Mouse (Mus musculus) cerebral cortex, adult 2 months (tissue): ENCODE measurements around the gene Rhog.

ENCODE experiments used
- WGBS: fragments of 180-500 bp; shearing (Covaris S2); methylation state at CpG from one replicate; pipeline ENCODE4 v1.1.7; 2018; 5-methylcytosine and 5-hydroxymethylcytosine counted together

Rhog gene

DNA sequence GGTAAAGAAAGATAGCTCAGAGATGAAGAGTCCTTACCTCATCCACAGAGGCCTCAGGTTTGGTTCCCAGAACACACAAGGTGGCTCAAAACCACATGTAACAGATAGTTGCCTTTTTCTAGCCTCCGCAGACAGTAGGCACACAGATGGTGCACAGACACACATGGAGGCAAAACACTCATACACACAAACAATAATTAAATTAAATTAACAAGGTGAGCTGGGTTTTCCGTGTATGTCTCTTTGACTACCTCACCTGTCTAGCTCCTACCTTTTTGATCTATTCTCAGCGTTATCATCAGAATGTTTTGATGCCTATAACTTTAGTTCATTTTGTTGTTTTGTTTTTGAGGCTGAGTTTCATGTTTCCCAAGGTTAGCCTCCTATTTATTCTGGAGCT is at the start of gene Rhog:
TSS of gene Rhog (minus strand) at position 101 of the 400 bp plus-strand sequence.
- 94% methylated on average over 3 of the region's 3 CpGs for WGBS

DNA sequence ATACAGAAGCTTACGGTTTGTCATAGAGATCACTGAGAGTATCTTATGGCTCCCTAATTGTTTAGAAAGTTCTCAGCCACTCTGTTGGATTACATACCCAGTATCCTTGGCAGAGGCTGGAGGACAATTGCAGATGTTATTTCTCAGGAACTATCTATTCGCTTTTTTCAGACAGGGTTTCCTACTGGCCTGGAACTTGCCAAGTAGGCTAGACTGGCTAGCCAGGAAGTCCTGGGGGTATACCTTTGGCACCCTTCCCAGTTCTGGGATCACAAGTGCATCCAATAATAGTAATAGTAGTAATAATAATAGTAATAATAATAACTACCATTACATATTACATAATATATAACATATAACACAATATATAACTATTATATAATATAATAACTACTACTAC is 49.7 kb upstream of the Rhog start:
- WGBS, result 67% methylated on average over 2 of the region's 2 CpGs

DNA sequence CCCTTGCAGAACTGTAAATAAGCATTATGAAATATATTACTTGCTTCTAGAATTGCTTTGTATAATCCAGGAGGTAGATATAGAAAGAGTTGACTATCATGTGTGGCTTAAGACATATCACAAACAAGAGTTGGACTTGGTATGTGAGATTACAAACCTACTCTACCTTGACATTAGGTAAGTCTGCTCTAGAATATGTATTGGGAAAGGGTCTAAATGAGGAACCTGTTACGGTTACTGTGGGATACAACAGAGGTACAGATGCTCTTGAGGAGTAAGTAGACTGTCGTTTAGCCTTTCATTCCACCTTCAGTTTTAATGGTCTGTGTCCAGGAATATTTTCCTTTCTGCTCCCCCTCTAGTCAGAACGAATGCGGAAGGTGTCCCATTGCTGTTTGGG is 46.6 kb upstream of the Rhog start:
- 95% methylated on average over 4 of the region's 4 CpGs for WGBS

DNA sequence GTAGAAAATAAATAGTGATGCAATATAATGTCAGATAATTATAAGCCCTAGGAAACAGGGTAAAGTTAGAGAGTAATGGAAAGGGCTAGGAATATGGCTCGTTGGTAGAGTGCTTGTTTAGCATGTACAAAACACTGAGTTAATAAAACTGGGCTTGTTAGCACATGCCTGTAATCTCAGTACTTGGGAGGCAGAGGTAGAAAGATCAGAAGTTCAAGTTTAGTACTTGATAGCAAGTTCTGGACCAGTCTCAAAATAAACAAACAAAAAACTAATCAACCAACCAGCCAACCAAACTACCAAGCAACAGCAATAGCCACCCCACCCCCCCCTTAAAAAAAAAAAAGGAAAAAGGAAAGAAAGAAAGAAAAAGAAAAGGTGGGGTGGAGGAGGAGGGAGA is 44.9 kb upstream of the Rhog start:
- WGBS, result 91% methylated on average over 1 of the region's 1 CpGs

DNA sequence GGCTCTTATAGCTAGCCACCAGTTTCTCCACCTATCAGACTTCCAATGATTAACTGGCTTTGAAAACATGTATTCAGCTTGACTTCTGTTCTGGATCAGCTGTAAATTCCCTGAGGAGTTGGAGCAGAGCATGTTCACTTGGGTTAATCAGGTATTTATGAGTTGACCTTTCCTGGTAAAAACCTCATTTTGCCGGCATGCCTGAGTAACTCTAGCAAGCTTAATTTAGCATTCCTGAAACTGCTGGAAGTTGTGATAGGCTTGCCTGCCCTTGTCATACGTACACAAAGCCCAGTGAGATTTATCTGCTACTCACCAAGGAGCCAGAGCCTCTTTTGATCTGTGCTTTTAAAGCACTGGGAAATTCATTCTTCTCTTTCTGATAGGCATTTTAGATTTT is 37.4 kb upstream of the Rhog start:
- 53% methylated on average over 2 of the region's 2 CpGs for WGBS

DNA sequence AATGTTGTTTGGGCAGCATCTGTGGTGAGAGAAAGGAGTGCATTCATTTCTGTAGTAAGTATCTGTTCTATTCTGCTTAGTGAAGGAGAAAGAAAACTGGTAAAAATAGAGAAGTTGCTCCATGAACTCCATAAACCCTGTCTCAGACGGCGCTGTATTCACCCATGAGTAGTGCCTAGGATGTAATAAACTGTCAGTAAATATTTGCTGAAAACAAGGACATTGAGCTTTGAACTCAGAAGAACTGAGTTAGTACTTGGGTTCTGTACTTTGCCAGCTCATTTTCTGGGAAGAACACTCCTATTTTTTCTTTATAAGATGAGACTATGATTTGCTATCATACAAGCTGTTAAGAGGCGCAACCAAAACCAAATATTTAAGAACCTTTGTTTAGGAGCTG is 36.4 kb upstream of the Rhog start:
- WGBS, result 84% methylated on average over 3 of the region's 3 CpGs

DNA sequence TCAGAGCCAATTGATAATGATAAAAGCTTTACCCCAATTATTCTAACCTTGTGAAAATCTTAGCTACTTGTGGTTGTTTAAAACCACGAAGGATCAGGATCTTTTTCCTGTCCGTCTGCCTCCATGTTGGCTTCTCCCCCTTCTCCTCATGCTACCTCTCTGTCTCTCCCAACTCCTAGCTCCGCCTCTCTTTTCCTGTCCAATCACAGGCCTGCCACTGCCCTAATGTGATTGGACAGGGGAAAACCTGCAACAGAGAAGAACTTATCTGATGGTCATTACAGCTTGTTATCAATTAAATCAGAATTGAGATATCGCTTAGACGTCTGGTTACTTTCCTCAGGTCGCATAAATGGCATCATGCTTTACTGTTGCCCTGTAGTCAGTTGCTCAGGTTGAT is 33.6 kb upstream of the Rhog start:
- WGBS, result 94% methylated on average over 6 of the region's 6 CpGs

DNA sequence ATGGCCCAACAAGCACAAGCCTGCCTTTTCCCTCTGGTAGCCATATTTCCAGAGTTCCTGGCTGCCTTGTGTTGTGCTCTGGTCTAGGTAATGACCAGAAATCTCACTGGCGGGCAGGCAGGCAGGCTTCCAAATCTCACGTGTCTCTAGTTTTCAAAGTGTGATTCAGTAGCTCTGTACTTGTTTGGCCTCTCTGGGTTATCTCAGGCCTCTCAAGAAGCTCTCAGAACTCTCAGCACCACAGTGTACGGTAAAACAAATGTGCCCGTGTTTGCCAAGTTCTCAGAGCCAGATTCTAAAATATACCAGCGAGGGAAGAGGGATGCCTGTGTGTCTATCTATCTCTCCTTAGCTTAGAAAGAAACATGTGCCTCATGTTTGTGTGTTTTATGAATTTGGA is 26.4 kb upstream of the Rhog start:
- 37% methylated on average over 5 of the region's 5 CpGs for WGBS

DNA sequence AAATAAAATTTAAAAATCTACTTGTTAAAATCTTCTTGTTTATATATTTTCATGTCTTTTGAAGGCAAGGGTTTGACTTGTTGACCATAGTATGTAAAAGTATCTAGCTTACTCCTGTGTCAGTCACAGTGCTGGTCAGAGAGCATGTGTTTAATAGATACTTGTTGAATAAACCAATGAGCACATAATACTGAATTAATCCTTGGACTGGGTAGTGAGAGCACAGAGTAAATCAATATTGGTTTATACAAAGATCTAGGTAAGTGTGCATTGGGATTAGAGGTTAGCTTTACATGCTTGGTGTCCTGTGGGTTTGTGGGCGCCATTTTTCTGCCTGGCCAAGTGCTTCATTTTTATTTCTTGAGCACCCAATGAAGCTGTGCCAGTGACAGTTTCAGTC is 25.5 kb upstream of the Rhog start:
- 100% methylated on average over 1 of the region's 1 CpGs for WGBS

DNA sequence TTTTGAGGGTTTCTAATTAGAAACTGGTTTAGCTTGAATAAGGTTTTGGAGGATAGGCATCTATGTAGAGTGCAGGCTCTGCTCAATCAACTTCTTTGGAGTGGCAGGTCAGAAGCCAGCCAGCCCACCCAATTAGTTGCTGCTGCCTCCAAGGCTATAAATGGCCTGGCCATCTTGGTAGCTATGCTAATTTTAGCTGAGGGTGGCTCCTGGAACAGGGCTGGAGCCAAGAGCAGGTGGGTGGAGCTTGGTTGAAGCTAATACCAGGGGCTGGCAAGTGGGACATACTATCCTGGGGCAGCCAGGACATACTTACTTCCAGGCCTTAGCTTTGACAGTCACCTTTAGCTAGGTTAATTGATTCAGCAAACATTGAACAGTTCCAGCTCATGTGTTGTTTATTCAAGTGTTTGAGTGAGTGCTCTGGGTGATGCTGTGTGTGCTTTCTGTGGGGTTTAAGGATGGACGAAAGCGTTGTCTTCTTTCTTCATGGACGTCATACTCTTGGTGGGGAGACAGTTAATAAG is 16.6 kb upstream of the Rhog start:
- 82% methylated on average over 3 of the region's 3 CpGs for WGBS

DNA sequence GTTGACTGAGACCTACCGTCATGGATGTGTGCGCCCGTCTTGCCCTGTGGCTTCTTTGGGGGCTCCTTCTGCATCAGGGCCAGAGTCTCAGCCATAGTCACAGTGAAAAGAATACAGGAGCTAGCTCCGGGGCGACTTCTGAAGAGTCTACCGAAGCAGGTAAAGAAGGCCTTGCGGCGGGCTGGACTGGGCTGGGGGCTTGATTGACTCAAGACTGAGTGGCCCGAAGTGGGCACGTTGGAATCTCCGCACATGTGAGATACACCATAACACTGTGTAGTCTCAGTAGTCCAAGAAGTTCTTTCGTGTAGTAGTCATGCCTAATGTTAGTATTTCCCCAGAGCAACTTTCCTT is 12.5 kb upstream of the Rhog start:
- 11% methylated on average over 12 of the region's 12 CpGs for WGBS

DNA sequence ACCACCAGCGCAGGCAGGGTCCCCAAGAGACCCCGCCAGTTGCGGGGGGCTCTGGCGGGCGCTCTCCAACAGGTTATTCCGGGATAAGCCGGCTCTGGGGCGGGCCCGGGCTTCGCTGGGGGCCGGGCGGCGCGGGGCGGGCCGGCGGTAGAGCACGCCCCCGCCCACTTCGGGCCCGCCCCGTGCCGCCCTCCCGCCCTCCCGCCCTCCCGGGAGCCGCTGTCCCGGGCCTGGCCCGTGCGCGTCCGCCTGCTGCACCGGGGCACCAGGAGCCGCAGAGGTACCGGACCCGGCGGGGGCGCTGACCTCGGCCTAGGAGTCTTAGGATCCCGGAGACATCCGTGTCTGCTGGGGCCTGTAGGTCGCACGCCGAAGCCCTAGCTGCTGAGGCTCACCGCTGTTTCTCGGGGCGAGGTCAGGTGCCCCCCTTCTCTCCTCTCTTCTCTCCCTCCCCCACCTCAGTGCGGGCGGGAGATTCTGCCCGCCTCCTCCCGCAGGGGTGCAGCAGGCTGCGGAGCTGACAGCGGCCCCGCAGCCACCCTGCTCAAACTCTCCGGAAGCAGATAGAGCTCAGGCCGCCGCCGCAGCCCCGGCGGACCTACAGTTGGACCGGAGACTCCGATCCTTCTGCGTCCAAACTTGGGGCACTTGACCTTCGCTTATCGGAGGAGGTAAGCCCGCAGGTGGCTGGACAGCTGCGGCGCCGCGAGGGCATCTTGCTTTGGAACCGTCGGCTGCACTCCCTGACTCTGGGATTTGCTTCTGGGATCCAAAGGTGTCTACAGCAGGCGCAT is 11.9 kb upstream of the Rhog start, which contains the start of gene Stim1:
TSS of gene Stim1 (plus strand) at position 206 of the 794 bp plus-strand sequence.
- WGBS, result under 1% methylated on average over 67 of the region's 73 CpGs

DNA sequence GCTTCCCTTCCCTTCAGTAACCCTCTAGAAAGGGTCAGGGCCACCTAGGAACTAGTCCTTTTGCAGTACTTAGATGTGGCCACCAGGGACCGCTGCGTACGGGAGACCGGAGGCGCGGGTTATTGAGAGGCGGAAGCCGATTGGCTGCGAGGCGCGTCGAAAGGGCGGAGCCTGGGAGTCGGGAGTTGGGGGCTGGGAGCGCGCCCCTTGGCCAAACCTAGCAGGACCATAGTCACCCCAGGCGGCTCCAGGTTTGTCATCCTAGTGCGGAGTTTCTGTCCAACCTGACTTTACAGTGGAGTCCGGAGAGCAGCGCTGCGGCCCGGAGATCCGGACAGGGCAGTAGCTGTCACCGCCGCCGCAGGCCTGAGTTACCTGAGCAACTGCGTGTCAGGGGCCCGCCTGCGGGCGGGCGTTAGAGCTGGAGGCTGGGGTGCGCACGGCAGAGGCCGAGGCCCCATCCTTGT is 11.3 kb upstream of the Rhog start:
- WGBS, result 0% methylated on average over 34 of the region's 34 CpGs

DNA sequence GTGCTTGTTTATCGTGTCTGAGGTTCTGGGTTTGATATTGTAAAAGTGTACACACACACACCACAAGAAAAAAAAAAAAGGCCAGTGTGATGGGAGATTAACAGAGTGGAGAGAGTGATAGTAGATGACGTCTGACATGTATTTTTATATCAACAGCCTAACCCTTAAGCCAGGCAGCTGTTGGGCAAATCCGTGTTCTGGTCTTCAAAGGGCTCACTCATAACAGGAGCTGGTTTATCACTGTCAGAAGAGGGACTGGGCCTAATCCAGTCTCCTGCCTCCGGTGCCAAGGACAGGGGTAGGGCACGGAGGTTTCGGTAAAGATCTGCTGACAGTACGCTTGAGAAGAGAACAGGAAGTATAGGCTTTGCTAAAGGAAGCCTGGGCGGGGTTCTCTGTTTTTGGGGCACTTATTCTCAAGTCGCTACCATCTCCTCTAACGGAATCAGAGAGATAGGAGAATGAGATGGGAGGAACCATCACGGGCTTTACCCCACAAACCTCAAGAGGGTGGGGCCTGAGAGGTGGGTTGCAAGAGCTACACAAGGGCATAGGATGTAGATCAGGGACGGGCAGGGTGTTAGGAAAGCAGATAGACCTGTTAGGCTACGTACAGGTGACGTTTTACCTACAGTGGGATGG is 10.7 kb upstream of the Rhog start:
- WGBS, result 58% methylated on average over 14 of the region's 14 CpGs

DNA sequence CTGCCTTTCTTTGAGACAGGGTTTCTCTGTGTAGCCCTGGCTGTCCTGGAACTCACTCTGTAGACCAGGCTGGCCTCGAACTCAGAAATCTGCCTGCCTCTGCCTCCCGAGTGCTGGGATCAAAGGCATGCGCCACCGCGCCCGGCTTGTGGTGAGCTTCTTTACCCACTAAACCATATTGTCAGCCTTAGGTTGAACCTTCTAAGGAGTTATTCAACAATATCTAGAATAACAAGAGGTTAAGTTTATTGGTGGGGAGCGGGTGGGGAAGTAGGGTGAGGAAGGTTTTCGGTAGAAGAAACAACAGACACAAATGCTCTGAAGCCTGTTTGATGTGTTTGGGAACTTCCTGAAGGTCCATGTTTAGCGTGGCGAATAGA is 10.2 kb upstream of the Rhog start:
- WGBS, result 93% methylated on average over 10 of the region's 10 CpGs

DNA sequence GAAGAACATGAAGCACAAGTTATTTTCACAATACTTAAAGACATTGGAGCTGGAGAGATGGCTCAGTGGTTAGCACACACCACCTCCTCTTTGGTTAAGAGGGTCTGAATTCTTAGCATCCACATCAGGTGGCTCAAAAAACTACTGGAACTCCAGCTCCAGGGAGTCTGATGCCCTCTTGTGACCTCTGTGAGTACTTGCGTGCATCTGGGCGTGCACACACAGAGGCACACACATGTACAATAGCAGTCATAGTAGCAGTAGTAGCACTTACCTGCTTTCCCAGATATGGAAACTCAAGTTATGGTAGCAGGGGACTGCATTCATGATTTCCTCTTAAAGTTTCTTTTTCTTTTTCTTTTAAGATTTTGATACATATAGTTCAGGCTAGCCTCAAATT is 7.2 kb upstream of the Rhog start:
- whole genome bisulfite sequencing, result 97% methylated on average over 2 of the region's 2 CpGs

DNA sequence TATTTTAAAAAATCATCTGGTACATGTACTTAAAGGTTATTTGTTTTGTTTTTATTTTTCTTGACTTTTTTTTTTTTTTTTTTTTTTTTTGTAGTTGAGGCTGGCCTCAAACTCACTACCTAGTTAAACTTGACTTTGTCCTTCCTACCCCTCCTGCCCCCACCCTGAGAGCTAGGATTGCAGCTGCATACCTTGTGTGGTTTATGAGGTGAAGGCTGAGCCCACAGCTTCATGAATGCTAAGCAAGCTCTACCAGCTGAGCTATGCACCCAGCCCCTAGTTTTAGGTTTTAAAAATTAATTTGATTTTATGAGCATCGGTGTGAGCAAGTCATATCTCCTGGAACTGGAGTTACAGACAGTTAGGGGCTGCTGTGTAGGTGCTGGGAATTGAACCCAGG is 4.7 kb upstream of the Rhog start:
- 93% methylated on average over 1 of the region's 1 CpGs for WGBS

DNA sequence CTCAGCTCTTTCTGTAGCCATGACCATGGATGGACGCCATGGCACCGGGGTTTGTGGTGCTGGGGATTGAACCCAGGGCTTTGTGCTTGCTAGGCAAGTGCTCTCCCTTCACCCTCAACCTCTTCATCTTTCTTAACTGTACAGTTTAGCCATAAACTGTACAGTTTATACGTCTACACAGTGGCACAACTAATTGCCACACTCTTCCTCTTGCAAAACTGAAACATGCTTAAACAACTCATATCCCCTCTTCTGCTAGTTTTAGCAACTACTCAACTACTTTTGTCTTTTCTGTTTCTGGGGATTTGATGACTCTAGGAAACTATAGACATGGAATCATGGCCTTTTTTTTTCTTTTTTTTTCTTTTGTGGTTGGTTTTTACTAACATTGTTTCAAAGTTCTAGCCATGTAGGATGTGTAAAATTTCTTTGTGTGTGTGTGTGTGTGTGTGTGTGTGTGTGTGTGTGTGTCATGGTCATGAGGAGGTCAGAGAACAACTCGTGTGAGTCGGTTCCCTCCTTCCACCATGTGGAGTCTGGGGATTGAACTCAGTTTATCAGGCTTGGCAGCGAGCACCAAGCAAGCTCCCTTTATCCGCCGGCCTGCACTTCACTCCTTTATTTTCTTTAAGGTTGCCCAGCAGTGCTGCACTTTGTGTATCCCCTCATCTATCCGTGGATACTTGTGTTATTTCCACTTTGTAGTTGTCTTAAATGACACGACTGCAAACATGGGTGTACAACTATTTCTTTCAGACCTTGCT is 4.0 kb upstream of the Rhog start:
- 83% methylated on average over 10 of the region's 10 CpGs for WGBS

DNA sequence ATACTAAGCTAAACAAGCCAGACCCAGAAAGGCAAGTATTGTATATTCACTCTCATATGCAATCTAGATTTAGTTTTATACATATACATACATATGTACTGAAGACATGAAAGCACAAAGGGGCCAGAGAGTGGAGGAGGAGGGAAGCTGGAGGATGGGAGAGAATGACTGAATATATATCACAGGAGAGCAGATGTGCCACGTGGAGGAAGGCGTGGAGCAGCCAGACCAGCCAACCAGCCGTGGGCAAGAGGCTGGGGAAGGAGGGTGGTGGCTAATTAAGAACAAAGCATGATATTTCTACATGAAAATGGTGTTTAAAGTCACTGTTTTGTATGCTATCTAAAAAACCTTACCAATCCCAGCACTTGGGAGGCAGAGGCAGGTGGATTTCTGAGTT is 2.9 kb upstream of the Rhog start:
- WGBS, result 63% methylated on average over 3 of the region's 3 CpGs

DNA sequence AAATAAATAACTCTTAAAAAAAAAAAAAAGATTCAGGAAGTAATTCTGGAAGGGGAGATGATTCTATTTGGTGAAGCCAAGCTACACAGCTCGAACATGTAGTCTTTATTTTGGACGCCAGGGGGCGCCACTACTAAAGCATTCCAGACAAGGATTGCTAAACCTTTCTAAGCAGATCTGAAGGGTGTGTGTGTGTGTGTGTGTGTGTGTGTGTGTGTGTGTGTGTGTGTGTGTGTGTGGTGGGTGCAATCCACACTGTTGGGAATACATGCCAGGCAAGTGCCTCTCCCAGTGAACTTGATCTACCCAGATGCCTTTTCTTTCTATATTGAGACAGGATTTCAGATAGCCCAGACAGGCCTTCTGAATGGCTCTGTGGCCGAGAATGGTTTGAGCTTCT is 2.3 kb upstream of the Rhog start:
- WGBS, result 15% methylated on average over 4 of the region's 4 CpGs

DNA sequence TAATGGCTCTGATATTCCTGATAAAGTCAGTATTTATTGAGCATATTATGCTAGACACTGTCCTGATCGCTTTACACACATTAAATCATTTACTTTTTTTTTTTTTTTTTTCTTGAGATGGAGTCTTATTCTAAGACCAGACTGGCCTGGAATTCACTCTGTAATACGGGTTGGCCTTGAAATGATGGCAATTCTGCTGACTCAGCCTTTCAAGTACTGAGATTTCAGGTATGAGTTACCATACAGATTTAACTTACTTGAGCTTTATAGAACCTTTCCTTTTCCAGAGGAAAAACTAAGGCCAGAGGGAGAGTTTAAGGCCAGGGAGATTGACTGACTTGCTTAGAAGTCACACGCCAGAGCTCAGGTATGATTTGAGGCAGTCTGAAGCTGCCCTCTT is 782 bp upstream of the Rhog start:
- WGBS, result 92% methylated on average over 3 of the region's 3 CpGs

DNA sequence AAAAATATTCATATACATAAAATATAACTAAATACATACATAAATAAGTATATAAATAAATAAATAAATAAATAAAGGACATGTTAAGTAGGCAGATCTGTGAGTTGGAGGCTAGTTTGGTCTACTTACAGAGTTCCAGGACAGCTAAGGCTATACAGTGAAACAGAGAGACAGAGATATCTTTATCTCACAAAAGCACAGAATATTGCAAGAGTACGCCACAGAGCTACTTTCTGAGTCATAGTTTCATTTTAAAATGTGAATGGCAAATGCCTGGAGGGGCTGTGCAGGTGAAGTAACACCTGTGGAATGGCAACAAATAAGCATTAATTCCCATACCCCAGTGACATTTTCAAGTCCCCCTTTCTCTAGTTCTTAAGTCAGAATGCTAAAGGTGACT is 2.2 kb downstream of the Rhog start:
- WGBS, result 77% methylated on average over 1 of the region's 1 CpGs
